Mouse (Mus musculus): ENCODE results near the gene Hus1. TPM values are rescaled to one million over a fixed set of nuclear protein-coding genes. Genes with fewer than 3 reads are reported as not detected.

Gene Hus1
- polyA plus RNA-seq, 1 experiment: 1.9 TPM

GRCm38 (mm10) chr11:9048703-9049060 lies 37.7 kb upstream of the Hus1 start, which contains the start of gene Sun3:
Gene Sun3, minus strand, starts transcription at chr11:9048991.
- Histone ChIP-seq H3K27me3 (ENCODE audit: control insufficient read depth, insufficient read depth, low read length) (no peaks in the 10 kb centered on the region), H3K27ac (ENCODE audit: insufficient read depth, low read depth, low read length) (0 out of 2 replicates have a peak within 1 kb of the TSS, but pooled peaks have one; percentile 15), H3K36me3 (ENCODE audit: control insufficient read depth, insufficient read depth, low read length) (no peaks in the 10 kb centered on the region), H3K4me1 (ENCODE audit: control insufficient read depth, insufficient read depth, insufficient read length, low read length) (peaks cover 6% of the 10 kb centered on the region), H3K4me3 (ENCODE audit: low read depth, low read length) (peak within 1 kb of the TSS; percentile 66)
- WGBS: under 1% methylated on average over 18 of the region's 18 CpGs
- no peak for TF ChIP-seq CTCF (IDR thresholded peaks at IDR 0.05; ENCODE audit: extremely low read depth, insufficient read length, insufficient replicate concordance, low read depth, low read length)
- no peak for TF ChIP-seq POLR2A (IDR thresholded peaks at IDR 0.05; ENCODE audit: low read depth, low read length)

- Histone ChIP-seq H3K27me3 (ENCODE audit: control insufficient read depth, insufficient read depth, low read length) (no peaks in the 10 kb centered on the region), H3K27ac (ENCODE audit: insufficient read depth, low read depth, low read length) (0 out of 2 replicates have a peak within 1 kb of the TSS, but pooled peaks have one; percentile 15), H3K4me1 (ENCODE audit: control insufficient read depth, insufficient read depth, insufficient read length, low read length) (peaks cover 6% of the 10 kb centered on the region), H3K36me3 (ENCODE audit: control insufficient read depth, insufficient read depth, low read length) (no peaks in the 10 kb centered on the region), H3K4me3 (ENCODE audit: low read depth, low read length) (peak within 1 kb of the TSS; percentile 66)
- 3% methylated on average over 21 of the region's 21 CpGs for WGBS
- no peak for TF ChIP-seq POLR2A (IDR thresholded peaks at IDR 0.05; ENCODE audit: low read depth, low read length)
These were observed 37.2 kb upstream of the Hus1 start, which contains the start of gene Gm11992 for GRCm38 (mm10) chr11:9048011-9048702. Gene Gm11992, plus strand, starts transcription at chr11:9048594.

- no peaks in the 10 kb centered on the region for H3K36me3 ChIP-seq (ENCODE audit: control insufficient read depth, insufficient read depth, low read length)
- no peak for TF ChIP-seq CTCF (IDR thresholded peaks at IDR 0.05; ENCODE audit: extremely low read depth, insufficient read length, insufficient replicate concordance, low read depth, low read length)
- TF ChIP-seq POLR2A (IDR thresholded peaks at IDR 0.05; ENCODE audit: low read depth, low read length): no peak
- H3K4me1 ChIP-seq (ENCODE audit: control insufficient read depth, insufficient read depth, insufficient read length, low read length): peaks cover 6% of the 10 kb centered on the region
- no peaks in the 10 kb centered on the region for H3K27me3 ChIP-seq (ENCODE audit: control insufficient read depth, insufficient read depth, low read length)
- WGBS: 58% methylated on average over 5 of the region's 5 CpGs
- no peak overlapping the region for H3K27ac ChIP-seq (ENCODE audit: insufficient read depth, low read depth, low read length)
- H3K4me3 ChIP-seq (ENCODE audit: low read depth, low read length): no peak overlapping the region
These were observed 36.1 kb upstream of the Hus1 start for GRCm38 (mm10) chr11:9047044-9047443.

DNA sequence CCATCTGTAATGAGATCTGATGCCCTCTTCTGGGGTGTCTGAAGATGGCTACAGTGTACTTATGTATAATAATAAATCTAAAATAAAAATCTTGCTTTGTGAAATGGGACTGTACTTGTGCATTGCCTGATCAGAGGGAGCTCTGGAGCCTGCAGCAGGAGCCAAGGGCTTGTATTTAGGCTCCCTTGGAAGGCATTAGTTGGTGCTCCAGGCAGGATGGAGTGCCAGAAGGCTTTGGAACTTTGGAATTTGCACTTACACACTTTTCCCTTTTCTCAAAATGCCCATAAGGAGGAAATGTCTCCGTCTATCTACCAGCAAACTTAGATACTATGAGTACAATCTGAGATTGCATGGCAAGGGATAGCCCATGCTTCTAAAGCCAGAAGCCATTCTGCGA lies 35.6 kb upstream of the Hus1 start:
- Histone ChIP-seq H3K27me3 (ENCODE audit: control insufficient read depth, insufficient read depth, low read length) (no peaks in the 10 kb centered on the region), H3K4me1 (ENCODE audit: control insufficient read depth, insufficient read depth, insufficient read length, low read length) (peaks cover 6% of the 10 kb centered on the region), H3K4me3 (ENCODE audit: low read depth, low read length) (no peak overlapping the region), H3K27ac (ENCODE audit: insufficient read depth, low read depth, low read length) (no peak overlapping the region), H3K36me3 (ENCODE audit: control insufficient read depth, insufficient read depth, low read length) (no peaks in the 10 kb centered on the region)
- 78% methylated on average over 2 of the region's 2 CpGs for WGBS
- TF ChIP-seq CTCF (IDR thresholded peaks at IDR 0.05; ENCODE audit: extremely low read depth, insufficient read length, insufficient replicate concordance, low read depth, low read length) (no peak), POLR2A (IDR thresholded peaks at IDR 0.05; ENCODE audit: low read depth, low read length) (no peak)

DNA sequence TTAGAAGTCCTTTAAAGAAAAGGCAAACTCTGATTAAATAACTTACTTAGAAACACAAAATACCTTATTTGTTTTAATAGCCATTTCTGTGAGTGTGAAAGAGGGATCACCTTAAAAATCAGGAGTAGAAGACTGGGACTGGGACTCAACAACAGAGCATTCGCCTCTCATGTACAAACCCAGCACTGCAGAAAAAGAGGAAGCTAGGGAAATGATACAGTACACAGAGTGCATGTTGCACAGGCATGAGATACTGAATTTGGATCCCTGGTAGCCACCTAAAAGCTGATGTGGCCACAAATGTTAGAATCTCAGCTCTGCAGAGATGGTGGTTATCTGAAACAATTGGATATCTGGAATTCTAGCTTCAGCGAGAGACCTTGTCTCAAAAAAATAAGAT lies 20.5 kb upstream of the Hus1 start:
- 73% methylated on average over 2 of the region's 2 CpGs for WGBS
- TF ChIP-seq POLR2A (IDR thresholded peaks at IDR 0.05; ENCODE audit: low read depth, low read length) (no peak), CTCF (IDR thresholded peaks at IDR 0.05; ENCODE audit: extremely low read depth, insufficient read length, insufficient replicate concordance, low read depth, low read length) (no peak)
- no peak overlapping the region for H3K27ac ChIP-seq (ENCODE audit: insufficient read depth, low read depth, low read length)
- H3K36me3 ChIP-seq (ENCODE audit: control insufficient read depth, insufficient read depth, low read length): no peaks in the 10 kb centered on the region
- H3K4me1 ChIP-seq (ENCODE audit: control insufficient read depth, insufficient read depth, insufficient read length, low read length): no peaks in the 10 kb centered on the region
- H3K27me3 ChIP-seq (ENCODE audit: control insufficient read depth, insufficient read depth, low read length): no peaks in the 10 kb centered on the region; the same call in 1 of the 2 replicates
- H3K4me3 ChIP-seq (ENCODE audit: low read depth, low read length): no peak overlapping the region

DNA sequence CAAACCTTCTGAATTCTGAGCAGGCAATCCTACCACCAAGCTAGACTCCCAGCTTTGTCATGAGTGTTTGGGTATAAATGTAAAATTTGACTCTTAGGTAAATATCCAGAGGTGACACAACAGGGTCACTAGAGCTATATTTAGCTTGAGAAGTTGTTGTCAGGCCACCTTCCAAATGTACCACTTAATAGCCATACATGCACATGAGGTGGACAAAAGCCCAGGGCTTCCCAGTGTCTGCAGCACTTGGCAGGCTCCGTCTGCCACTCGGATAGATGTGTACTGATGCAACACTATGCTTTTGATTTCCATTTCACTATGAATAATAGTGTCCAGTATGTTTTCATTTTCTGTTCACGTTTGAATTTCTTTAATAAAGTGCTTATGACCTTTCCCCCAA lies 14.2 kb upstream of the Hus1 start:
- no peak overlapping the region for H3K4me3 ChIP-seq (ENCODE audit: low read depth, low read length)
- WGBS: 67% methylated on average over 3 of the region's 3 CpGs
- no peaks in the 10 kb centered on the region for H3K4me1 ChIP-seq (ENCODE audit: control insufficient read depth, insufficient read depth, insufficient read length, low read length)
- no peak overlapping the region for H3K27ac ChIP-seq (ENCODE audit: insufficient read depth, low read depth, low read length)
- H3K36me3 ChIP-seq (ENCODE audit: control insufficient read depth, insufficient read depth, low read length): no peaks in the 10 kb centered on the region
- TF ChIP-seq POLR2A (IDR thresholded peaks at IDR 0.05; ENCODE audit: low read depth, low read length) (no peak), CTCF (IDR thresholded peaks at IDR 0.05; ENCODE audit: extremely low read depth, insufficient read length, insufficient replicate concordance, low read depth, low read length) (no peak)
- H3K27me3 ChIP-seq (ENCODE audit: control insufficient read depth, insufficient read depth, low read length): peaks cover 3% of the 10 kb centered on the region

DNA sequence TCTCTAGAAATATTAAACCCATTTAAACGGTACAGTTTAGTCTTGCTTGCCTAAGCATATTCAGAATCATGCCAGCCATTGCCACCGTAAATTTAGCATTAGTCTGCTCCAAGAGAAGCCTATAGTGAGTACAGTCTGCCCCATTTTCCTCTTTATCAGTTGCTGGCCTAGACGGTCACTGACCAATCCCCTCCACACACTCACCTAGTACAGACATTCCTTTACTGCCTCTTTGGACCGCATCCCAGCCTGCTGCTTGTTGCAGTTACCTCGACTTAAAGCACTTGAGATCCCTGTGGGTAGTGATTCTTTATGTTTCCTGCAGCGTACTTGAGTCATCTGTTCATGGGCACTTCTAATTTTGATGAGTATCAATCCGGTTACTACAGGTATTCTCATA lies 13.8 kb upstream of the Hus1 start:
- no peak for TF ChIP-seq POLR2A (IDR thresholded peaks at IDR 0.05; ENCODE audit: low read depth, low read length)
- TF ChIP-seq CTCF (IDR thresholded peaks at IDR 0.05; ENCODE audit: extremely low read depth, insufficient read length, insufficient replicate concordance, low read depth, low read length): no peak
- Histone ChIP-seq H3K4me3 (ENCODE audit: low read depth, low read length) (no peak overlapping the region), H3K4me1 (ENCODE audit: control insufficient read depth, insufficient read depth, insufficient read length, low read length) (no peaks in the 10 kb centered on the region), H3K27ac (ENCODE audit: insufficient read depth, low read depth, low read length) (no peak overlapping the region), H3K27me3 (ENCODE audit: control insufficient read depth, insufficient read depth, low read length) (peaks cover 3% of the 10 kb centered on the region), H3K36me3 (ENCODE audit: control insufficient read depth, insufficient read depth, low read length) (no peaks in the 10 kb centered on the region)
- 72% methylated on average over 7 of the region's 7 CpGs for WGBS
